Mouse (Mus musculus) adipocyte (in vitro differentiated cells): Measurements from ENCODE around the gene Mettl3.
"Not testable (repeated sequence)": the region's sequence is repeated elsewhere in the genome, so short reads cannot be mapped to it uniquely, and the experiment has no call there.

Source experiments
- DNase-seq: peaks from one replicate; pipeline ENCODE4 v3.0.0-alpha.2; 2016; ENCODE audit warnings: low spot score

Mettl3 gene

GRCm38 (mm10) chr14:52304644-52305271, at the start of gene Mettl3:
Mettl3 (minus strand) TSS chr14:52305128.
- DNase-seq: peak; percentile 100

DNA sequence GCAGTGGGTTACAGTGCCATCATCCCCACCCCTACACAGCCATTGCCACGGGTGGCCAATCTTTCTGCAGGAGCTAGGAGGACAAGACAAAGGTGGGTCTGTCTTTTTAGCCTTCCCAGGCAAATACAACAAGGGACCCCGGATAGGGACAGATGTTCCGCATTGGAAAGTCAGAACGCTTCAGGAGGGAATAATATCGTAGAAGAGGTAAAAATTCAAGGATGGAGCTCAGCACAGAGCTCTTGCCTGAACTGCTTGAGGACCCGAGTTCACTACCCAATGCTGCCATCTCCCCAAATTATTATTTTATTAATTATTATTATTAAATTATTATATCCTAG, 34.6 kb upstream of the Mettl3 start:
- DNase-seq: no peak

DNA sequence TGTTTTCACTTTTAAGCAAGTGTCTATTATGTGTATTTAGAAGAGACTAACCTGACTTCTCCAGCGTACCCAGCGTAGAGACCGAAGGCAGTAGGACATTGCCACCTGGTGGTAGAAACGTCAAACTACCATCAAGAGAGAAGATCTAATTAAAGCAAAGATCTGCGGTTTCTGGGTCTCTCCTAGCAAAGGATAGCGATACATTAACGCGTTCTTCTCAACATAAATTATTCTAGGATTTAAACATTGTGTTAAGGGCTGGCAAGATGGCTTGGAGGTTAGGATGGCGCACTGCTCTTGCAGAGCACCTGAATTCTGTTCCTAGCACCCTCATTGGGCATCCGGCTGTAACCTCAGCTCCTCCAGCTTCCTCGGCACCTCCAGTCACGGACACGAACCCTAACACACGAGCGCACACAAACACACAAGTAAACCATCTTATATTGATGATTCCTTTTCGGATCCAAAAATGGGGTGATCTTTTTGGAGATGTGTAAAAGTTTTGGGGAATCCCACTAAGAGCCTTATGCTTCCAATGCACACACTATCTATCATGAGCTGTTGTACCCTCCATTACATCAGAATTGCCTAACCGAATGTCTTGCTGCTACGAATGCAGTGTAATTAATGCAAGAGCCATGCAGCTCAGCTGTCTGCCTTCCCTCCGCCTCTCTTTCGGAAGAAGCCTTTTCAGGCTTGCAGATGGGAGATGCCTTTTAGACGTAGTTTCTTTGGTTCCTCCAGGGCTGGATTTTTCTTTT, 34.0 kb upstream of the Mettl3 start:
- DNase-seq: peak; percentile 75

GRCm38 (mm10) chr14:52332171-52332570, 27.2 kb upstream of the Mettl3 start:
- no peak for DNase-seq

DNA sequence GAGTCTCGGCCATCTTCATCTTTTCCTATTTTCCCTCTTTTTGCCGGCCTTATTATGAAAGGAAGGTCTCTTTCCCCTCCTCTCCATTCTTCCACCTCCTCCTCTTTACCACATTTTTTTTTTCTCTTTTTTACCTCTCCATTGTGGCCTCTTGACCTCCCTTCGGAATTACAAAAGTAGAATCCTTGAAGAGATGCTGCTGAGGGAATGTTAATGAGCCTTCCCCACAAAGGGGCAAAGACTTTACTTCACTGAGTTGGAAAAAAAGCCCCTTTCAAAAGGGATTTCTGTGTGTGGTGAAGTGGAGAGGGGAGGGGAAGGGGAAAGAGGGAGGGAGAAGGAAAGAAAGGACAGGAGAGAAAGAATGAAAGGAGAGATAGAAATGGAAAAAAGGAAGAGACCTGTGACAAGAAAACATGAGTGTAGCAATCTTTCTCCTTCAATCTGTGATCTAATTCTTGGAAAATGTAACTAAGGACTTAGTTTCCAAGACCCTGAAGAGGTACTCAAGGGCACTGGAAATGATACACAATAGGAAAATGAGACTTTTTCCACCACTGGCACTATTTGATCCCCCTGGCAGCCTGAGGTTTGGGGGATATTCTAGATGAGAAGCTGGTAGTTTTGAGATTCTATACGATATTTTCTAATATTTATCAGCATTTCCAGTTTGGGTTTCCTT, 26.3 kb upstream of the Mettl3 start:
- no peak for DNase-seq

GRCm38 (mm10) chr14:52327910-52328812, 23.2 kb upstream of the Mettl3 start, which contains the start of gene Sall2:
Sall2 (minus strand) TSS chr14:52328762.
- DNase-seq: no peak

- no peak for DNase-seq
Observed at GRCm38 (mm10) chr14:52327375-52327901, 22.5 kb upstream of the Mettl3 start.

- DNase-seq: no peak
Observed at GRCm38 (mm10) chr14:52325890-52326289, 21.0 kb upstream of the Mettl3 start.

DNA sequence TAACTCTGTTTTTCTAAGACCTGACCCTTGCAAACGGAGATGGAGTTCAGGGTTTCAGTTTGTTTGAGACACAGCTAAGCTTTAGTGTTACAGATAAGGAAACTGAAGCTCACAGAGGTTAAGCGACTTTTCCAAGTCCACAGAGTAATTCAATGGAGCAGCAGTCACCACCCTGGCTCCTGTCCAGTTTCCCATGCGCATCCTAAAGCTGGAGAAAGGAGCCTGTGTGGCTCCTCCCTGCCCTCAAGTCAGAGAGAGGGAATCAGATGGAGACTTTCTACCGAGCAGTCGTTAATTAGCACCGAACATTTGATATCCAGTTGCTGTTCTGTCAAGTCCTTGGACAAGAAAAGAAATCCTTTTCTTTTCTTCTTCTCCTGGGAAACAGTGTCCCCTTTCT, 14.4 kb upstream of the Mettl3 start:
- DNase-seq: no peak

DNA sequence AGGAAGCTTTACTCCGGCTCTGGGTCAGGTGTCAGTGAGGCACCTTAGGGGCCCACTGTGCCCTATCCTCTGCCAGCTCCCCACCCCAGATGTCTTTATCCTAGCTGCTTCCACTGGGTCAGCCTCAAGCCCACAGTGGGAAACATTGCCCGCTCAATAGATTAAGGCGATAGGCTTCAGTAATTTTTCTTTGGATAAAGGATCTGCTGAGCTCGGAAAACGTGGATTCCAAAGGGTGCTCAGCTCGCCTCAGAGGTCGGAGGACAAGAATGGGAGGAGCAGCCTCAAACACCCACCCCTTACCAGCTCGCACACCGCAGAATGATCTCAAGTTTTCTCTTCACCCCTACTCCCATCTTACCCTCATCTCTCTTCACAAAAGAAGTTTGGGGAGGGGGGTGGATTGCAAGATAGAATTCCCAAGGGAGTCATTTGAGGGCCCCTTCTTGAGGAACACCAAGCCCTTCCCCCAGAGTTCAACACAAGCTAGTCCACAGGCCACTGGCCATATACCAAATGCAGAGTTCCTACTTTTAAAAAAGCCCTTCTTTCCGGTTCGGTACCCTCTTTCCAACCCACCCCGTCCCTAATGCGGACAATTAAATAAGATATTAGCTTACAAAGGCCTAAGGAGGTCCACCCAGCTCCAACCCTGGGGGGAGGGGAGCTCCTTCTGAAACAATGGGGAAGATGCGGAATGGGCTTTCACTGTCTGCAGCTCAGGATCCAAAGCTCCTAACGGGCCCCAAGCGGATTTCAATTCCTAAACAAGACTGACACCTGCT, 11.7 kb upstream of the Mettl3 start:
- no peak for DNase-seq

- DNase-seq: peak; percentile 48
Observed at GRCm38 (mm10) chr14:52315792-52316440, 11.0 kb upstream of the Mettl3 start.

DNA sequence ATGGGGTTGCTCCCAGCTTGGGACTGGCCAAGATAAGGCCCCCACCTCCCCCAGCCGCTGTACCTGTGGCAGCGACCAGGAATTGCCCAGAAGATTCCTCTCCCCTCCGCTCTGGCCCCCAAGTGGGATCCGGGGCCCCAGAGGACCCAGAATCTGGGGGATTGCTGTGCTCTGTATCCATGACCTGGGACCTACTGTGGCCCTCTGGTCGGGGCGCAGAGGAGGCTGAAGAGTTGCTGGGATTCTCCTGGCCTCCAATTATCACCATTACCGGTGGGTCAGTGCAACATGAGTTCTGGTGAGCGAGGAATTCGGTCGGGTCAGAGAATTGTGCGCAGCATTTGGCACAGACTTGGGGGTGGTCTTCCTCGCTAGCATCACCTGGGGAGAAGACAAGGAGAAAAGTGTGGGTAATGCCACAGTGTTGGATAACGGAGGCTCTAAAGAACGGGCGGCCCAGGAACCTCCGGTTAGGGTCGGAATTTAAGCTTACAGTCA, 10.4 kb upstream of the Mettl3 start:
- DNase-seq: no peak

GRCm38 (mm10) chr14:52314808-52315150, 9.9 kb upstream of the Mettl3 start:
- no peak for DNase-seq

GRCm38 (mm10) chr14:52313931-52314807, 9.2 kb upstream of the Mettl3 start:
- no peak for DNase-seq

- DNase-seq: no peak
Observed at GRCm38 (mm10) chr14:52310906-52311305, 6.0 kb upstream of the Mettl3 start.

GRCm38 (mm10) chr14:52310343-52310742, 5.4 kb upstream of the Mettl3 start:
- not testable (repeated sequence) for DNase-seq

DNA sequence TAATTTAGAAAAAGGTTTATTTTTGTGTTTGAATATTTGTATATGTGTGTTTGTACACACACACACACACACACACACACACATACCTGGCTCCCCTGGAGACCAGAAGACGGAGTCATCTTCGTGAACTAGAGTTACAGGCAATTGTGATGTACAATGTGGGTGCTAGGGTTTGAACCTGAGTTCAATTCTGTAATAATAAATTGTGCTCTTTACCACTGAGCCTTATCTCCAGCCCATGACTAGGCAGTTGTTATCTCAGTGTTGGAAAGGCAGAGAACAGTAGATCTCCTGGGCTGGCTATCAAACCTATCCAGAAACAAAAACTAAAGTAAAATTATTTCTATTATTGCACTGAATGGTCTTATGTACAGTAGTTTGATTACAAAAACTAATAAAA, 1.2 kb upstream of the Mettl3 start:
- peak; percentile 26 for DNase-seq

GRCm38 (mm10) chr14:52303517-52303916, 1.4 kb downstream of the Mettl3 start:
- DNase-seq: not testable (repeated sequence)

- peak; percentile 51 for DNase-seq
Observed at GRCm38 (mm10) chr14:52295558-52296264, 9.2 kb downstream of the Mettl3 start.
